In genomic region chr9:47251160-47251559, GRCm38 (mm10) we compare ENCODE assay signal across 29 mouse cellular contexts.
DNase-seq lines count a peak whose midpoint lies in the region; ATAC-seq and TF ChIP-seq lines count a peak whose summit lies in the region.
"Had no signal": no experiment of that assay in that cellular context is flagged by ENCODE, and none has a peak within 500 bp of the region (broad histone marks: within the 10 kb centered on the region; RNA-seq: fewer than 3 reads in every experiment).

No protein-coding gene starts in this region.

- no peak overlapping the region for H3K27ac ChIP-seq in kidney, postnatal 0 days
- no peak overlapping the region for H3K27ac ChIP-seq in kidney, embryonic 14.5 days (ENCODE audit: low read depth, low read length)
- H3K27ac ChIP-seq in lung, postnatal 0 days (ENCODE audit: low read length), result no peak overlapping the region
- H3K27ac ChIP-seq: hindbrain, embryonic 14.5 days; limb, embryonic 12.5 days; midbrain, embryonic 12.5 days had no signal

- ATAC-seq in kidney, postnatal 0 days (replicated peaks; ENCODE audit: low FRiP score, low read depth), result no peak
- no peak for ATAC-seq in kidney, embryonic 14.5 days (ENCODE audit: low FRiP score, low TSS enrichment)
- no peak for ATAC-seq in lung, postnatal 0 days
- ATAC-seq: inflammation-experienced regulatory T-cells, adult 6 months; Patski had no signal

- H3K9ac ChIP-seq in kidney, postnatal 0 days (ENCODE audit: low read depth, low read length), result no peak overlapping the region
- H3K9ac ChIP-seq in kidney, embryonic 14.5 days (ENCODE audit: low read depth, low read length), result no peak overlapping the region
- no peak overlapping the region for H3K9ac ChIP-seq in lung, postnatal 0 days (replicated peaks; ENCODE audit: low read depth)
- H3K9ac ChIP-seq: hindbrain, embryonic 14.5 days; limb, embryonic 12.5 days; midbrain, embryonic 12.5 days had no signal

- no peak overlapping the region for H3K4me2 ChIP-seq in kidney, postnatal 0 days (ENCODE audit: low read length)
- H3K4me2 ChIP-seq in kidney, embryonic 14.5 days (replicated peaks; ENCODE audit: low read depth, low read length), result no peak overlapping the region
- H3K4me2 ChIP-seq in lung, postnatal 0 days (replicated peaks; ENCODE audit: low read depth, low read length), result no peak overlapping the region
- H3K4me2 ChIP-seq: heart, embryonic 11.5 days; hindbrain, embryonic 14.5 days; limb, embryonic 12.5 days; midbrain, embryonic 12.5 days had no signal

- H3K4me3 ChIP-seq in kidney, postnatal 0 days (replicated peaks; ENCODE audit: low read depth, low read length), result no peak overlapping the region
- H3K4me3 ChIP-seq in kidney, embryonic 14.5 days (ENCODE audit: low read length), result no peak overlapping the region
- H3K4me3 ChIP-seq in lung, postnatal 0 days (ENCODE audit: low read depth, low read length), result no peak overlapping the region
- H3K4me3 ChIP-seq: erythroblast, embryonic 14.5 days; limb, embryonic 12.5 days; megakaryocyte, embryonic 14.5 days; midbrain, embryonic 12.5 days had no signal

- DNase-seq in kidney, postnatal 0 days (ENCODE audit: low spot score), result no peak
- DNase-seq in lung, postnatal 0 days (ENCODE audit: low spot score), result no peak
- DNase-seq in lung, postnatal 25 days (ENCODE audit: low spot score), result no peak
- peak; percentile 55 for DNase-seq in R1 (ENCODE audit: low read depth, low spot score)
- DNase-seq in testis, postnatal 10 days (ENCODE audit: low spot score), result no peak
- no peak for DNase-seq in frontal cortex, postnatal 36 days (ENCODE audit: low spot score in 2 of 2)
- DNase-seq: adrenal gland, postnatal 25 days; B cell, adult 2 months; cerebellum, adult 11-12 months; cerebellum, postnatal 10 days; gastrocnemius, postnatal 25 days; heart, adult 18-20 months; heart, postnatal 4 days; kidney, adult 2 months; kidney, postnatal 10 days; lung, adult 2 months; lung, postnatal 4 days; thymus, adult 18-20 months; thymus, postnatal 25 days had no signal

- no peaks in the 10 kb centered on the region for H3K36me3 ChIP-seq in kidney, postnatal 0 days (ENCODE audit: insufficient read depth, low read length)
- H3K36me3 ChIP-seq in kidney, embryonic 14.5 days (ENCODE audit: control insufficient read depth, insufficient read depth, low read length), result no peaks in the 10 kb centered on the region
- no peaks in the 10 kb centered on the region for H3K36me3 ChIP-seq in lung, postnatal 0 days (ENCODE audit: insufficient read depth, low read length)
- H3K36me3 ChIP-seq: G1E; limb, embryonic 12.5 days; midbrain, embryonic 12.5 days had no signal

- H3K9me3 ChIP-seq in kidney, postnatal 0 days (replicated peaks; ENCODE audit: low read length), result no peaks in the 10 kb centered on the region
- peaks cover 4% of the 10 kb centered on the region; the same call in 1 of the 2 replicates for H3K9me3 ChIP-seq in kidney, embryonic 14.5 days (ENCODE audit: control insufficient read depth, low read length)
- no peaks in the 10 kb centered on the region for H3K9me3 ChIP-seq in lung, postnatal 0 days (ENCODE audit: low read length)
- H3K9me3 ChIP-seq: midbrain, embryonic 12.5 days had no signal

- no peaks in the 10 kb centered on the region for H3K27me3 ChIP-seq in kidney, postnatal 0 days (ENCODE audit: insufficient read depth, low read length)
- no peaks in the 10 kb centered on the region for H3K27me3 ChIP-seq in kidney, embryonic 14.5 days (ENCODE audit: control insufficient read depth, insufficient read depth, low read length)
- H3K27me3 ChIP-seq in lung, postnatal 0 days (replicated peaks; ENCODE audit: insufficient read depth, low read length), result no peaks in the 10 kb centered on the region
- H3K27me3 ChIP-seq: limb, embryonic 12.5 days; megakaryocyte, embryonic 14.5 days; midbrain, embryonic 12.5 days; Patski had no signal

- 97% methylated on average over 2 of the region's 2 CpGs for WGBS in kidney, postnatal 0 days
- 94% methylated on average over 2 of the region's 2 CpGs for WGBS in kidney, embryonic 14.5 days
- WGBS in lung, postnatal 0 days, result 100% methylated on average over 2 of the region's 2 CpGs

- no peaks in the 10 kb centered on the region for H3K4me1 ChIP-seq in kidney, postnatal 0 days (replicated peaks; ENCODE audit: insufficient read depth, low read length)
- no peaks in the 10 kb centered on the region for H3K4me1 ChIP-seq in kidney, embryonic 14.5 days (ENCODE audit: control insufficient read depth, insufficient read depth, low read length)
- H3K4me1 ChIP-seq in lung, postnatal 0 days (ENCODE audit: insufficient read depth, low read depth, low read length), result no peaks in the 10 kb centered on the region
- H3K4me1 ChIP-seq: megakaryocyte, embryonic 14.5 days had no signal

- peak; percentile 30; the same call in 1 of the 2 replicates for TF ChIP-seq CTCF in kidney, postnatal 0 days (IDR thresholded peaks at IDR 0.05; ENCODE audit: low read depth)
- TF ChIP-seq CTCF in lung, postnatal 0 days (IDR thresholded peaks at IDR 0.05), result peak; percentile 29

- no peak for TF ChIP-seq EP300 in lung, postnatal 0 days (IDR thresholded peaks at IDR 0.05)
